Mouse (Mus musculus) C2C12 (cell line): ENCODE measurements around the gene Tmc6. TPM values are rescaled to one million over a fixed set of nuclear protein-coding genes. Genes with fewer than 3 reads are reported as not detected.

Experiments used
- H3K27me3 ChIP-seq: one replicate; pipeline ENCODE4 v1.6.1; 2011; ENCODE audit not compliant: control insufficient read depth, insufficient read depth, insufficient read length
- H3K36me3 ChIP-seq: one replicate; pipeline ENCODE4 v1.6.1; 2011; ENCODE audit not compliant: control insufficient read depth, insufficient read depth
- H3K4me3 ChIP-seq: one replicate; pipeline ENCODE4 v1.5.1; 2011; ENCODE audit warnings: mild to moderate bottlenecking, control low read depth; ENCODE audit not compliant: poor library complexity, insufficient read depth, severe bottlenecking
- H3K79me2 ChIP-seq: one replicate; pipeline ENCODE4 v1.6.1; 2011; ENCODE audit not compliant: control insufficient read depth, insufficient read depth
- H3K79me3 ChIP-seq: one replicate; pipeline ENCODE4 v1.6.1; 2011; ENCODE audit warnings: low read depth, control low read depth
- H3ac ChIP-seq: one replicate; pipeline ENCODE3; 2011; ENCODE audit warnings: low read depth; ENCODE audit not compliant: control insufficient read depth, insufficient read length
- CEBPB ChIP-seq: IDR thresholded peaks from one replicate; pipeline ENCODE4 v1.6.1; 2011; ENCODE audit warnings: low read depth, mild to moderate bottlenecking, control low read depth, moderate library complexity
- CTCF ChIP-seq: IDR thresholded peaks from one replicate; pipeline ENCODE4 v1.5.1; 2011; ENCODE audit not compliant: control insufficient read depth, insufficient read depth, insufficient read length
- FOSL1 ChIP-seq: IDR thresholded peaks from one replicate; pipeline ENCODE4 v1.8.0; 2011; ENCODE audit warnings: mild to moderate bottlenecking, low read length; ENCODE audit not compliant: poor library complexity, insufficient read depth, severe bottlenecking
- MAX ChIP-seq: IDR thresholded peaks from one replicate; pipeline ENCODE4 v1.6.1; 2011; ENCODE audit warnings: mild to moderate bottlenecking, control low read depth
- MYOD1 ChIP-seq: IDR thresholded peaks from one replicate; pipeline ENCODE4 v1.6.1; 2011; ENCODE audit warnings: low read depth; ENCODE audit not compliant: control insufficient read depth, insufficient read length
- MYOG ChIP-seq: IDR thresholded peaks from one replicate; pipeline ENCODE4 v1.6.1; 2011; ENCODE audit not compliant: control insufficient read depth, insufficient read length; ENCODE audit errors: extremely low read depth
- USF1 ChIP-seq: IDR thresholded peaks from one replicate; pipeline ENCODE4 v1.6.1; 2011; ENCODE audit warnings: low read depth, mild to moderate bottlenecking, control low read depth, moderate library complexity
- polyA plus RNA-seq: library from polyadenylated mRNA; unstranded; fragments of >200 nt; fragmentation: generic; extraction: Trizol; gene quantifications from one replicate; pipeline ENCODE4 v1.2.1, GENCODE M21; 2012; ENCODE audit warnings: missing spikeins

The Tmc6 gene
- polyA plus RNA-seq, 1 experiment, result 23.2 TPM

DNA sequence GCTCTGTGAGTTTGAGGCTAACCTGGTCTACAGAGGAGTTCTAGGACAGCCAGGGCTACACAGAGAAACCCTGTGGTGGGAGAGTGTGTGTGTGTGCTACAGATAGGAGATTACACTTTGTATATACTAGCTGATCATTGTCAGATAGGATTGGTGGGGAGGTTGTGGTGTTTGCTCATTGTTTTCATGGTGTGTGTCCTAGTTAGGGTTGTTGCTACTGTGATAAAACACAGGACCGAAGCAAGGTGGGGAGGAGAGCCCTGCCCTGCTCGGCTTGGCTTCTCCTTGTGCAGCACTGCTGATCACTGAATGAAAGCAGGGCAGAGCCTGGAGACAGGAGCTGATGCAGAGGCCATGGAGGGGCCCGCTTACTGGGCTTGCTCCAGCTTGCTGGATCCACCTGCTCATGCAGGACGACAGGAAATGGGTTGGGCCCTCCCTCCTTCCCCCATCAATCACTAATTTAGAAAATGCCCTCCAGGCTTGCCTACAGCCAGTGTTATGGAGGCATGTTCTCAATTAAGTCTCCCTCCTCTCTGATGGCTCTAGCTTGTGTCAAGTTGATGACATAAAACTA lies 38.5 kb downstream of the Tmc6 start:
- peaks cover 41% of the 10 kb centered on the region for H3K36me3 ChIP-seq
- H3K79me2 ChIP-seq, result no peaks in the 10 kb centered on the region
- H3K27me3 ChIP-seq, result no peaks in the 10 kb centered on the region
- no peak overlapping the region for H3K4me3 ChIP-seq
- H3K79me3 ChIP-seq, result no peaks in the 10 kb centered on the region
- no peak for TF ChIP-seq FOSL1
- no peak for TF ChIP-seq MYOG
- TF ChIP-seq MAX, result no peak
- no peak overlapping the region for H3ac ChIP-seq

DNA sequence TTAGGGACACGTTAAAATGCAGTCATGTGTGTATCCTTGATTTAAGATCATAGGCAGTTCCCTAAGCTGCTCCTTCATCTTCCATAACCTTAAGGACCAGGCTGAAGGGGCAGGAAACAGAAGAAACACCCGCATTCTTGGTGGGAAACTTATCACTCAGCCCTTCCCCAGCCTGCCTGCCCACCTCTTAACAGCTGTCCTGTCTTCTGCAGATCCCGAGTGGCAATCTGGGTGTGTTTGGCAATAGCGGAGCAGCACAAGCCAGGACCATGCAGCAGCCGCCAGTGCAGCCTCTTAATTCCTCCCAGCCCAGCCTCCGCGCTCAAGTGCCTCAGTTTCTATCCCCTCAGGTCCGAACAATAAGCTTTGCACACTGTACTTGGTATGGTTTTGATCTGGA lies 39.3 kb downstream of the Tmc6 start:
- Histone ChIP-seq H3K36me3 (peaks cover 38% of the 10 kb centered on the region), H3ac (no peak overlapping the region), H3K79me2 (no peaks in the 10 kb centered on the region), H3K27me3 (no peaks in the 10 kb centered on the region), H3K79me3 (no peaks in the 10 kb centered on the region), H3K4me3 (no peak overlapping the region)
- TF ChIP-seq CEBPB, result no peak
- no peak for TF ChIP-seq MYOG
- TF ChIP-seq USF1, result no peak
- no peak for TF ChIP-seq MYOD1
- no peak for TF ChIP-seq FOSL1
- no peak for TF ChIP-seq MAX

DNA sequence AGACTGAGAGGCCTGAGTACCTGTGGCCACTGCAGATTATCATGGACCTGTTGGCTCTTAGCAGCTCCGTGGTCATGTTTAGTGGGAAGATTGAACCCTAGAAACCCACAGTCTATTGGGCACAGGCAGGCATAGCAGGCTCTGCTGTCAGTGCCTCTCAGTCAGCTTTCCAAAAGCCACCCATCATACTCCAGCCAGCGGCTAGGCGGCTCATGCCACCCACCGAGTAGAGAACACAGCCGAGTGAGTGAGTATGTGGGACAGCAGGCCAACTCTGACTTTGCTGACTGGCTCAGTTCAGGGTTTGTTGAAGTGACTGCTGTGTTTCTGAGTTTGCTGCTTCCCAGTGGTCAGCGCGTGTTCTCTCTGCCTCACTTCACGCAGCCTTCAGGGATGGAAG lies 39.8 kb downstream of the Tmc6 start:
- TF ChIP-seq CTCF, result no peak
- TF ChIP-seq FOSL1, result no peak
- TF ChIP-seq USF1, result no peak
- no peak for TF ChIP-seq MAX
- TF ChIP-seq MYOD1, result no peak
- TF ChIP-seq CEBPB, result no peak
- H3K36me3 ChIP-seq, result peaks cover 35% of the 10 kb centered on the region
- H3K27me3 ChIP-seq, result no peaks in the 10 kb centered on the region
- no peaks in the 10 kb centered on the region for H3K79me3 ChIP-seq
- no peak overlapping the region for H3ac ChIP-seq
- H3K79me2 ChIP-seq, result no peaks in the 10 kb centered on the region
- H3K4me3 ChIP-seq, result no peak overlapping the region

DNA sequence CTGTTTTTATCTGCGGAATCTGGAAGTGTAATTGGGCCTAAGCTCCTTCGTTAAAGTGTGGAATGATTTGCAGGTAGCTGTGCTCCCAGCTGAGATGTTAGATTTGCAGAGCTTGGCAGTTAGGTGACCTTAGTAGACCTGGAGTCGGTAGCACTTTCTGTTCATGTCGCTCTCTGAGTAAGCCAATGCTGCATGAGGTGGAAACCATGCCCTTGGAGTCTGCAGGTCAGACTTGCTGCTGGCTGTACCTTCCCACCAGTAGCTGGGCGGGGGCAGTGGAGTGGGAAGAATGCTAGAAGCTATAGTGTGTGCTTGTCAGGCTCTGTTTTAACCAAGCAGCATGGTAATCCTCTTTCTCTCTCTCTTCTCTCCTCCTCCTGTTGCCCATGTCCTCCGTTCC lies 40.9 kb downstream of the Tmc6 start:
- peaks cover 31% of the 10 kb centered on the region for H3K36me3 ChIP-seq
- H3K27me3 ChIP-seq, result no peaks in the 10 kb centered on the region
- H3K79me2 ChIP-seq, result no peaks in the 10 kb centered on the region
- H3K4me3 ChIP-seq, result no peak overlapping the region
- no peak overlapping the region for H3ac ChIP-seq
- H3K79me3 ChIP-seq, result no peaks in the 10 kb centered on the region
- TF ChIP-seq CEBPB (no peak), USF1 (no peak), CTCF (no peak), MYOD1 (no peak), FOSL1 (no peak), MYOG (no peak), MAX (no peak)

DNA sequence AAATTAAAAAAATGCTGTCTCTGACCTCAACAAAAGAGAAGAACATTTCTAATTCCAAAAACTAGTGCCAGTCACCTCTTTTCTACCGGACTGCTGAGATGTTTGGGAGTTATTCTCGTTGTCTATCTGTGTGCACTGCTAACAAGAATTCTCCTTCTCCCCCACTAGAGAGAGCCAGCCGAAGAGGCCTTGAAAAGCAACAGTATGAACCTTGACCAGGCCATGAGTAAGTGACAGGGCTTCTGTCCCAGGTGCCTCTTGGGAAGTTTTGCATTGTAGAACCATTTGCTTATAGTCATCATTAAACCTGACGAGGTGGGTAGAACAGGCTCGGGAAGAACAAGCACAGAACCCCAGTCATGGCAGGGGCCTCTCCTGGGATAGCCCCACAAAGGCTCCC lies 43.9 kb downstream of the Tmc6 start:
- H3K79me2 ChIP-seq, result no peaks in the 10 kb centered on the region
- no peaks in the 10 kb centered on the region for H3K27me3 ChIP-seq
- H3K4me3 ChIP-seq, result no peak overlapping the region
- peaks cover 28% of the 10 kb centered on the region for H3K36me3 ChIP-seq
- no peak for TF ChIP-seq CEBPB
- no peak for TF ChIP-seq MYOG
- TF ChIP-seq MAX, result no peak
- TF ChIP-seq CTCF, result no peak
- no peak for TF ChIP-seq MYOD1
- TF ChIP-seq USF1, result no peak
- no peak for TF ChIP-seq FOSL1
- no peaks in the 10 kb centered on the region for H3K79me3 ChIP-seq
- no peak overlapping the region for H3ac ChIP-seq

DNA sequence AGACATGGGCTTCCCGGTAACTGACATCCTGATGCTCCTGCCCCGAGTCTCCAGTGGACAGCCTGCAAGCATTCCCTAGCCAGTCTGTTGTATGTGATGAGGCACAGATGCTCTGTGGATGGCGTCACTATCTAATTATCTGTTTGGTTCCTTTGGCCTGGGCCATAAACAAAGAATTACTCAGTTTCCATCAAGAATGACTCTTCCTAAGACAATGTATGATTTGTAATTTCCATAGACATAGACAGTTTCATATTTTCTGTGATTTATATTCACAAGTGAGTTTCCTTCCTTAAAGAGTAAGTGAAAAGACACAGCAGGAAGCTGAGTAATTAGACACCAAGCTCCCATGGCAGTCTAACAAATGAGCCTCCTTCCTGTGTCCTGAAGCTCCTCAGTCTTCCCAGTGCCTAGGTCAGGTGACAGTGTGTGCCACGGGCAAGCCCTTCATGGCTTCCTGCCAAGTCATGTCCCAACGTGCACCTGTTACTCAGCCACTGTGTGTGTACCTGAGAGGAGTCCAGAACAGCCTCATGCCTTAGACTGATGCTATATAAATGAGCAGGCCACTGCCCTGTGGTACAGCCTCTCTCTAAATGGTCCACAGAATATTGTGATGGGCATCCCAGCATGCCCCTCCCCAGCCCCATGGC lies 45.8 kb downstream of the Tmc6 start:
- H3ac ChIP-seq, result peak overlapping the region; percentile 24
- no peak overlapping the region for H3K4me3 ChIP-seq
- peaks cover 27% of the 10 kb centered on the region for H3K36me3 ChIP-seq
- H3K79me2 ChIP-seq, result no peaks in the 10 kb centered on the region
- H3K27me3 ChIP-seq, result no peaks in the 10 kb centered on the region
- TF ChIP-seq MYOD1, result peak; percentile 74
- TF ChIP-seq FOSL1, result no peak
- TF ChIP-seq USF1, result peak; percentile 49
- H3K79me3 ChIP-seq, result no peaks in the 10 kb centered on the region
